Mouse (Mus musculus): ENCODE data around the gene Nup153. TPM values are rescaled to one million over a fixed set of nuclear protein-coding genes. Genes with fewer than 3 reads are reported as not detected.

Nup153 gene
- polyA plus RNA-seq, 1 experiment, result 11.6 TPM

DNA sequence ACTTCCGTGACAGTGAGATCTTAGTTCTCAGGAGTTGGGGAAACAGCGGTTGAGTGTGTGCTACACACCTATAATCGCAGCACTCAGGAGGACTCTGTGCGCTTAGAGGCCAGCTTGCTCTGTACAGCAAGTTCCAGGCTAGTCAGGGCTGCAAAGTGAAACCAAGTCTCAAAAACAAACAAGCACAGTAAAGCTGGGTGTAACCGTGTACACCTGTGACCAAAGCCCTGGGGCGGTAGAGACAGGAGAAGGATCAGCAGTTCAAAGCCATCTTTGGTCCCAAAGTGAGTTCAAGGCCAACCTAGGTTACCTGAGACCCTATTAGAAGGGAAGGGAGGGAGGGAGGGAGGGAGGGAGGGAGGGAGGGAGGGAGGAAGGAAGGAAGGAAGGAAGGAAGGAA is 83.6 kb downstream of the Nup153 start:
- no peak overlapping the region for H3K4me3 ChIP-seq
- H3K36me3 ChIP-seq (ENCODE audit: control insufficient read depth, insufficient read depth), result no peaks in the 10 kb centered on the region
- no peaks in the 10 kb centered on the region for H3K27me3 ChIP-seq (ENCODE audit: control insufficient read depth, insufficient read depth, insufficient read length)
- H3K79me2 ChIP-seq (ENCODE audit: control insufficient read depth, insufficient read depth), result no peaks in the 10 kb centered on the region
- H3K4me2 ChIP-seq (ENCODE audit: low read depth), result no peak overlapping the region
- H3ac ChIP-seq (ENCODE audit: control insufficient read depth, insufficient read length), result no peak overlapping the region
- no peak for TF ChIP-seq CEBPB (IDR thresholded peaks at IDR 0.05; ENCODE audit: insufficient read depth, poor library complexity, severe bottlenecking)
- no peak for TF ChIP-seq MYOG (IDR thresholded peaks at IDR 0.05; ENCODE audit: control insufficient read depth in 1 of 3, insufficient read depth in 1 of 3, insufficient read length in 2 of 3, low read depth in 2 of 3)
- no peak for TF ChIP-seq TCF3 (IDR thresholded peaks at IDR 0.05; ENCODE audit: insufficient read length, low read depth)
- TF ChIP-seq TCF12 (IDR thresholded peaks at IDR 0.05; ENCODE audit: insufficient read depth, poor library complexity, severe bottlenecking), result no peak
- no peak for TF ChIP-seq MYOD1 (IDR thresholded peaks at IDR 0.05; ENCODE audit: control insufficient read depth in 1 of 3, insufficient read length in 2 of 3, low read depth in 2 of 3)
- TF ChIP-seq POLR2A (IDR thresholded peaks at IDR 0.05; ENCODE audit: insufficient read length, low read depth), result no peak

DNA sequence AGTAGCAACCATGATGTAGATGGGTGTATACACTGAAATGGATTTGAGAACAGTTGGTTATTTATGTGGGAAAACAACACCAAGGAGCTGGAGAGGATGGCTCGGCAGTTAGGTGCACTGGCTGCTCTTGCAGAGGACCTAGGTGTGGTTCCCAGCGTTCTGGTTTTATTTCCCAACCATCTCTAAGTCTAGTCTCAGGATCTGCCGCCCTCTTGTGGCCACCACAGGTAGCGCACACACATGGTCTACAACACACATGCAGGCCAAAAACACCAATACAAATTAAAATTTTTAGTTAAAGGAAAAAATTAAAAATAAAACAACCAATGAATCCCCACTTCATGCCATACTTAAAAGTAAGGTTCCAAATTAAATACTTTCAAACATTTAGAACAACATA is 85.4 kb downstream of the Nup153 start:
- Histone ChIP-seq H3K79me2 (ENCODE audit: control insufficient read depth, insufficient read depth) (no peaks in the 10 kb centered on the region), H3K27me3 (ENCODE audit: control insufficient read depth, insufficient read depth, insufficient read length) (no peaks in the 10 kb centered on the region), H3K4me2 (ENCODE audit: low read depth) (no peak overlapping the region), H3ac (ENCODE audit: control insufficient read depth, insufficient read length) (no peak overlapping the region), H3K36me3 (ENCODE audit: control insufficient read depth, insufficient read depth) (no peaks in the 10 kb centered on the region), H3K4me3 (no peak overlapping the region)
- TF ChIP-seq E2F4 (IDR thresholded peaks at IDR 0.05; ENCODE audit: insufficient read depth) (no peak), USF1 (IDR thresholded peaks at IDR 0.05; ENCODE audit: low read depth) (no peak), CEBPB (IDR thresholded peaks at IDR 0.05; ENCODE audit: insufficient read depth, poor library complexity, severe bottlenecking) (no peak), TCF3 (IDR thresholded peaks at IDR 0.05; ENCODE audit: insufficient read length, low read depth) (no peak), POLR2A (IDR thresholded peaks at IDR 0.05; ENCODE audit: insufficient read length, low read depth) (no peak), REST (IDR thresholded peaks at IDR 0.05; ENCODE audit: insufficient read depth, insufficient read length) (no peak), SRF (IDR thresholded peaks at IDR 0.05; ENCODE audit: control insufficient read depth, insufficient read length, low read depth) (no peak), POLR2AphosphoS2 (IDR thresholded peaks at IDR 0.05; ENCODE audit: insufficient read length, low read depth) (no peak), MYOD1 (IDR thresholded peaks at IDR 0.05; ENCODE audit: control insufficient read depth in 1 of 3, insufficient read length in 2 of 3, low read depth in 2 of 3) (no peak)

GRCm38 (mm10) chr13:46640608-46641468 is 86.9 kb downstream of the Nup153 start:
- H3ac ChIP-seq (ENCODE audit: control insufficient read depth, insufficient read length), result no peak overlapping the region
- H3K27me3 ChIP-seq (ENCODE audit: control insufficient read depth, insufficient read depth, insufficient read length), result no peaks in the 10 kb centered on the region
- H3K4me2 ChIP-seq (ENCODE audit: low read depth), result no peak overlapping the region
- H3K4me3 ChIP-seq, result no peak overlapping the region
- TF ChIP-seq MAX (IDR thresholded peaks at IDR 0.05; ENCODE audit: low read depth), result no peak
- no peak for TF ChIP-seq TCF12 (IDR thresholded peaks at IDR 0.05; ENCODE audit: insufficient read depth, poor library complexity, severe bottlenecking)
- no peak for TF ChIP-seq REST (IDR thresholded peaks at IDR 0.05; ENCODE audit: insufficient read depth, insufficient read length)
- no peak for TF ChIP-seq MYOG (IDR thresholded peaks at IDR 0.05; ENCODE audit: control insufficient read depth in 1 of 3, insufficient read depth in 1 of 3, insufficient read length in 2 of 3, low read depth in 2 of 3)
- TF ChIP-seq POLR2AphosphoS2 (IDR thresholded peaks at IDR 0.05; ENCODE audit: insufficient read length, low read depth), result no peak
- no peak for TF ChIP-seq USF1 (IDR thresholded peaks at IDR 0.05; ENCODE audit: low read depth)
- TF ChIP-seq CEBPB (IDR thresholded peaks at IDR 0.05; ENCODE audit: insufficient read depth, poor library complexity, severe bottlenecking), result no peak
- TF ChIP-seq SRF (IDR thresholded peaks at IDR 0.05; ENCODE audit: control insufficient read depth, insufficient read length, low read depth), result no peak
- no peak for TF ChIP-seq TCF3 (IDR thresholded peaks at IDR 0.05; ENCODE audit: insufficient read length, low read depth)
- no peak for TF ChIP-seq E2F4 (IDR thresholded peaks at IDR 0.05; ENCODE audit: insufficient read depth)
- H3K36me3 ChIP-seq (ENCODE audit: control insufficient read depth, insufficient read depth), result no peaks in the 10 kb centered on the region
- no peaks in the 10 kb centered on the region for H3K79me2 ChIP-seq (ENCODE audit: control insufficient read depth, insufficient read depth)

DNA sequence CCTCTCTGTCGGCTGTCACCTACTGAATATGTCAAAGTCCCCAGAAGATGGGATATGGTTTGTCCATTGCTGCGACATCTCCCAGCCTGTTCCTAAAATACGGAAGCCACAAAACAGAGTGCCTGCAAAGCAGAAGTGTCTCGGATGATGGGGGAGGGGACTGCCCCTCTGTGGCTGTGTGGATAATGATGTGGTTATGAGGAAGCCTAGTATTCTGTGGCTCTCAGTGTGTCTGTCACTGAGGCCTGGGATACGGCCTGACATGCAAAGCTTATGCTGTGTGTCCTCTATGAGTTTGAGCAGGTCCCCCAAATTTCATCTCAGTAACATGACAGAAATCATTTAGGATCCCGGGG is 93.6 kb downstream of the Nup153 start:
- no peak overlapping the region for H3ac ChIP-seq (ENCODE audit: control insufficient read depth, insufficient read length)
- H3K4me3 ChIP-seq, result no peak overlapping the region
- H3K36me3 ChIP-seq (ENCODE audit: control insufficient read depth, insufficient read depth), result peaks cover 5% of the 10 kb centered on the region
- TF ChIP-seq TCF12 (IDR thresholded peaks at IDR 0.05; ENCODE audit: insufficient read depth, poor library complexity, severe bottlenecking), result no peak
- no peak for TF ChIP-seq SRF (IDR thresholded peaks at IDR 0.05; ENCODE audit: control insufficient read depth, insufficient read length, low read depth)
- no peak for TF ChIP-seq CEBPB (IDR thresholded peaks at IDR 0.05; ENCODE audit: insufficient read depth, poor library complexity, severe bottlenecking)
- no peak for TF ChIP-seq USF1 (IDR thresholded peaks at IDR 0.05; ENCODE audit: low read depth)
- H3K4me2 ChIP-seq (ENCODE audit: low read depth), result no peak overlapping the region
- no peaks in the 10 kb centered on the region for H3K27me3 ChIP-seq (ENCODE audit: control insufficient read depth, insufficient read depth, insufficient read length)
- H3K79me2 ChIP-seq (ENCODE audit: control insufficient read depth, insufficient read depth), result no peaks in the 10 kb centered on the region

DNA sequence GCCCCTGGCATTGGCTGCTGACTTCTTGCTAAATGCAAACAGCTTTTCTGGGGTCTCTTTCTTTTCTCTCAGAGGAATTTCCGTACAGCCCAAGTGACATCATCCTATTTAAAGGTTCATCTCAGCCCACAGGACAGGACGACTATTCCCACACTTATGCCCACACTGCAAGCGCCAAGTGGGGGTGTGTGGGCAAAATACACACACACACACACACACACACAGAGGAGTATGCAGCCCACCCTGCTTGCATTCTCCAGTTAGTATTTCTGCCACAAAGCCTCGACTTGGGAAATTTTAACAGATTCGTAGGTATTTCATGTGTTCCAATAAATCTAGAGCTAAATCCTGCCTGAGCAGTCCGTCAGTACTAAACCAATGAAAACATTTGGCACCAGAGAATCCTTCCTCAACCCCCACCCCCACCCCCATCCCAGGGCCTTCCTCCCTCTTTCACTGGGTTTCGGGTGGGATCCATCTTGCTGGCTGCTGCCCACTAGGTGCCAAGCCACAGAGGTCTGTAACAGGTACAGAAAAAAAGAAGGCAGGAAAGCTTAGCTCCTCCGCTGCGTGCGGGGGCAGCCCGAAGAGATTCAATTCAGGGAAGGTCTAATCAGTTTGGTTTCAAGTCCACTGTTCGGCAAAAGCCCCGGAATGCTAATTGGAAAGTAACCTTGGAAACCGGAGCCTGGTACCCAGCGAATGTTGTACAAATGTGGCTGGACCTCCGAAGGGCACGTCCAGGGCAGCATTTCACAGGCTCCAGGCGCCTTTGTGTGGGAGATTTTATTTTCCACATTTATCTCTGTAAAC is 94.2 kb downstream of the Nup153 start:
- Histone ChIP-seq H3ac (ENCODE audit: control insufficient read depth, insufficient read length) (no peak overlapping the region), H3K36me3 (ENCODE audit: control insufficient read depth, insufficient read depth) (peaks cover 5% of the 10 kb centered on the region), H3K4me3 (no peak overlapping the region), H3K4me2 (ENCODE audit: low read depth) (no peak overlapping the region), H3K27me3 (ENCODE audit: control insufficient read depth, insufficient read depth, insufficient read length) (no peaks in the 10 kb centered on the region), H3K79me2 (ENCODE audit: control insufficient read depth, insufficient read depth) (no peaks in the 10 kb centered on the region)
- TF ChIP-seq E2F4 (IDR thresholded peaks at IDR 0.05; ENCODE audit: insufficient read depth) (no peak), POLR2A (IDR thresholded peaks at IDR 0.05; ENCODE audit: insufficient read length, low read depth) (no peak), MAX (IDR thresholded peaks at IDR 0.05; ENCODE audit: low read depth) (no peak), USF1 (IDR thresholded peaks at IDR 0.05; ENCODE audit: low read depth) (no peak), CEBPB (IDR thresholded peaks at IDR 0.05; ENCODE audit: insufficient read depth, poor library complexity, severe bottlenecking) (no peak), POLR2AphosphoS2 (IDR thresholded peaks at IDR 0.05; ENCODE audit: insufficient read length, low read depth) (no peak), TCF12 (IDR thresholded peaks at IDR 0.05; ENCODE audit: insufficient read depth, poor library complexity, severe bottlenecking) (no peak), MYOG (IDR thresholded peaks at IDR 0.05; ENCODE audit: control insufficient read depth in 1 of 3, insufficient read depth in 1 of 3, insufficient read length in 2 of 3, low read depth in 2 of 3) (no peak), MYOD1 (IDR thresholded peaks at IDR 0.05; ENCODE audit: control insufficient read depth in 1 of 3, insufficient read length in 2 of 3, low read depth in 2 of 3) (no peak), SRF (IDR thresholded peaks at IDR 0.05; ENCODE audit: control insufficient read depth, insufficient read length, low read depth) (no peak), REST (IDR thresholded peaks at IDR 0.05; ENCODE audit: insufficient read depth, insufficient read length) (no peak), TCF3 (IDR thresholded peaks at IDR 0.05; ENCODE audit: insufficient read length, low read depth) (no peak)

Measured in myocyte (in vitro differentiated cells).